Mouse (Mus musculus): ENCODE data around the gene Trnt1. TPM values are rescaled to one million over a fixed set of nuclear protein-coding genes. Genes with fewer than 3 reads are reported as not detected.

The Trnt1 gene
- polyA plus RNA-seq, 1 experiment from 2014 or later: 59.2 TPM

DNA sequence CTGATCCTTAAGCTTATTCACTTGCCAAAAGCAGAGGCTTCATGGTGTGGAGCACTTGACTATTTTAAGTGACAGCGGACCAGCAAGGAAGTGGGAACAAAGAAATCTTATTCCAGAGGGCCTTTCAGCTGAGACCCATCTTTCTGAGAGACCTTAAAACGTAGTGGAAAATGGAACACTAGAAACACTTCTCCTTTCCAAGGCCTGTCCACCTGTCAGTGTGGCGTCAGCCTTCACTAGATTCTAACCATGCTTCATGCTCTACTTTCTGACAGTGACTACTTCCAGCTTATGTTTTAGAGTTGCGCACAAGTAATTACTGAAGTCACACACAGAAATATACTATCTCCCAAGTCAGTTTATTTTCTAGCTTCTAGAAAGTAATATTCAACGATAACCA is 23.6 kb downstream of the Trnt1 start:
- Histone ChIP-seq H3K36me3 (peaks cover 54% of the 10 kb centered on the region), H3K27me3 (replicated peaks) (no peaks in the 10 kb centered on the region), H3K4me1 (0 out of 2 replicates have a peak, but pooled peaks cover 2% of the 10 kb centered on the region), H3K4me3 (no peak overlapping the region), H3K9me3 (replicated peaks) (no peaks in the 10 kb centered on the region), H3K4me2 (no peak overlapping the region), H3K9ac (no peak overlapping the region), H3K27ac (no peak overlapping the region)
- WGBS (ENCODE audit: insufficient replicate concordance): 85% methylated on average over 5 of the region's 5 CpGs
- ATAC-seq: no peak

DNA sequence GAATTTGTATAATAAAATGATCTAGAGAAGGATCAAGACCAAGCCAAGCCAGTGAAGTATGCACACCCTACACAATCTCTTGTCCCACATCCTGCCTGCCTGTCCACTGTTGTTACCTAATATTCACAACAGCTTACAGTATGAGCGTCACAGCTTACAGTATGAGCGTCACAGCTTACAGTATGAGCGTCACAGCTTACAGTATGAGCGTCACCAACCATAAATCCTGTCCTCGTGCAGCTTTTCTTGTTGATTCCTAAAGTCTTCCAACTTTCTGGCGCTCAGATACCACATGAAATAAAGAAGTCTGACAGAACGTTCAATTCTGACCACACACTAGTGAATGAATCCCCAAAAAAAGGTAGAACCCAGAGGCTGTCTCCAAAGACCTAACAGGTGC is 24.2 kb downstream of the Trnt1 start:
- ATAC-seq: no peak
- Histone ChIP-seq H3K27me3 (replicated peaks) (no peaks in the 10 kb centered on the region), H3K4me3 (no peak overlapping the region), H3K4me2 (no peak overlapping the region), H3K9me3 (replicated peaks) (no peaks in the 10 kb centered on the region), H3K36me3 (peaks cover 49% of the 10 kb centered on the region), H3K27ac (no peak overlapping the region), H3K4me1 (0 out of 2 replicates have a peak, but pooled peaks cover 2% of the 10 kb centered on the region), H3K9ac (no peak overlapping the region)
- 84% methylated on average over 7 of the region's 7 CpGs for WGBS (ENCODE audit: insufficient replicate concordance)

DNA sequence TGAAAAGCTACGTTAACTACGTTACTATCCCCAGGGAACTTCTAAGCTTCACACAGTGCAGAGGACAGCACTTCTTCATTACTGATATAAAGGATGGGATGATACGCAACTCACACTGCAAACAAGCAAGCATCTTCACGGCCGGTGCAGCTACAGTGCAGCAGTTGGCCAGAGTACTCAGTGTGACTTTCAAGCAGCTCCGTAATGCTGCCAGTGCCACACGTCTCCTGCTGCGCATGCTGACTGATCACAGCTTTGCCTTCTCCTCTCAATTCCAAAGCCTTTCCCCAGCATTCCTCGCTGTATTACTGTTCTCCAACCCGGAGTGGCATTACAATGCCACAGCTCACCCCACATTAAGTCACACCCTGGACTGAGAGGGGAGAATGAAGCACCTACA is 24.7 kb downstream of the Trnt1 start:
- 87% methylated on average over 10 of the region's 10 CpGs for WGBS (ENCODE audit: insufficient replicate concordance)
- ATAC-seq: no peak
- H3K4me2 ChIP-seq: no peak overlapping the region

DNA sequence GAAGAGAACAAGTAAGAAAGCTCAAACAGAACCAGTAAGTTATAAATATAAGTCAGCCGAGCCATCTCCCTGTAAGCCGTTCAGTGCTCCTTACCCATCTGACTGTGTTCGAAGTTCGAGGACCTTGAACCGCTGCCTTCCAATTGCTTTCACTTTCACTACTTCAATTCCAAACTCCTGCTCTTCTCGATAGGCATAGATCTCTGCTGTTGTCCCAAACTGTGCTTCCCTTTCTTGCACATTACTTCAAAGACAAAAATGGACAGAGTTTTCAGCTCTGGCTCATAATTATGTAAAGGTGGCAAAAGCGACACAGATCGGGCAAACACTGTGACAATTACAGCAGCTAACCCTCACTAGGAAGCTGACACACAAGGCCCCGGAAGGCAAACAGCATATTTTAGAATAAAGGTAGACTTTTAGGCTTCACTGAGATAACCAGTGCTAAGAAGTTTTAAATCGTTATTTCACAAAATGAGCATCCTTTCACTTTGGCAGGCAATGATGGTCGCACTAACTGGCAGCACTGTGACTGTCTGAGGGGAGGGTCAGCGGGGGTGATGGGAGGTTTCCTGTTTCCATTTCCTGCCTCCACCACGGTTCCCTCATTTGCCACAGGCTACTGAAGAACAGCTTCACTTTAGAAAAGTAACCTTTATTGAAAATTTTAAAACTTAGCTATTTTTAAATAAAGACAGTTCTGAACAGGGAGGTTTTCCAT is 25.3 kb downstream of the Trnt1 start:
- 66% methylated on average over 13 of the region's 13 CpGs for WGBS (ENCODE audit: insufficient replicate concordance)
- Histone ChIP-seq H3K9me3 (replicated peaks) (no peaks in the 10 kb centered on the region), H3K4me2 (no peak overlapping the region), H3K36me3 (peaks cover 39% of the 10 kb centered on the region), H3K27ac (no peak overlapping the region), H3K4me3 (no peak overlapping the region), H3K27me3 (replicated peaks) (no peaks in the 10 kb centered on the region), H3K9ac (no peak overlapping the region), H3K4me1 (peaks cover 14% of the 10 kb centered on the region)
- ATAC-seq: no peak

More for the DNA sequence above, 24.7 kb downstream of the Trnt1 start:
- H3K9ac ChIP-seq: no peak overlapping the region
- H3K27ac ChIP-seq: no peak overlapping the region
- no peaks in the 10 kb centered on the region for H3K9me3 ChIP-seq (replicated peaks)
- H3K4me3 ChIP-seq: no peak overlapping the region
- H3K4me1 ChIP-seq: peaks cover 7% of the 10 kb centered on the region
- peaks cover 45% of the 10 kb centered on the region for H3K36me3 ChIP-seq
- H3K27me3 ChIP-seq (replicated peaks): no peaks in the 10 kb centered on the region

DNA sequence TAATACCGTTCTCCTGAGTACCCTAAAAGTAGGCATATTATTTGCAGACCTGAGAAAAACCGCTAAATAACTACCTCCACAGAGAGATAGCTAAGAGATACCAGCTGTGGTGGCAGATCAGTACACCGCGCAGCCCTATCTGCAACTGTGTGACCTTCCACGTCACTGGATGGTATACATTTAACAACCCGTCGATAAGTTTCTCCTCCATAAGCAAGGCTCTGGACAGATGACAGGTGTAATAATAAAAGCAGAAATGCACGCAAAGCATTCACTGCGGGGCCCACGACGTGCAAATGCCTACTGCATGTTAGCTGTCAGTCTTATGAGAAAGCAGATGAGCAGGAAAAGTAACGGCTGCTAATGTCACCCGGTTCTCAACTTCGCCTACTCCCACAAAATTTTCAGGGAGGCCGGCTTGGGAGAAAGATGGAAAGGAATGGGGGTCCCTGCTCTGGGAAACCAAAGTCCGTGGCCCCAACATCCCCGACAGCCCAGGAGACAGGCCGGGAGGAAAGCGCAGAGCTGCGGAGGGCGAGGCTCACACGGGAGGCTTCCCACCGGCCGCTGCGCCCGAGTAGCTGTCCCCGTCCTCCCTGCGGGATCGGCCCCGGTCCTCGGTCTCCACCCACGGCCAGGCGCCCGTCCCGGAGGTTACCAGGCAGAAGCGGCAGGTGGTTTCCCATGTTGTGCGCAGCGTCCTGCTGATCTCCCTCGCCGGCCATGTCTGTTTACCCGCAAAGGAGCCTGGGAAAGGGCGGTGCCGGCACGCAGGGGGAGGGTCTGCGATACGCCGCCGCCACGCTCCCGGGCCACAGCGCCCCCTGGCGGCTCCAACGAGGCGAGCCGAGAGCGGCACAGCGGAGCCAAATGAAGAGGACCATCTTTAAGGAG is 30.7 kb downstream of the Trnt1 start, which contains the start of gene Crbn:
Gene Crbn, minus strand, starts transcription at position 745 of the 894 bp plus-strand sequence.
- Histone ChIP-seq H3K4me3 (peak within 1 kb of the TSS; percentile 93), H3K9ac (peak within 1 kb of the TSS; percentile 84), H3K4me1 (peaks cover 14% of the 10 kb centered on the region), H3K4me2 (peak within 1 kb of the TSS; percentile 82), H3K27ac (peak within 1 kb of the TSS; percentile 67), H3K9me3 (replicated peaks) (no peaks in the 10 kb centered on the region), H3K27me3 (replicated peaks) (no peaks in the 10 kb centered on the region), H3K36me3 (peaks cover 7% of the 10 kb centered on the region)
- WGBS (ENCODE audit: insufficient replicate concordance): 2% methylated on average over 57 of the region's 57 CpGs
- peak; percentile 92 for ATAC-seq

DNA sequence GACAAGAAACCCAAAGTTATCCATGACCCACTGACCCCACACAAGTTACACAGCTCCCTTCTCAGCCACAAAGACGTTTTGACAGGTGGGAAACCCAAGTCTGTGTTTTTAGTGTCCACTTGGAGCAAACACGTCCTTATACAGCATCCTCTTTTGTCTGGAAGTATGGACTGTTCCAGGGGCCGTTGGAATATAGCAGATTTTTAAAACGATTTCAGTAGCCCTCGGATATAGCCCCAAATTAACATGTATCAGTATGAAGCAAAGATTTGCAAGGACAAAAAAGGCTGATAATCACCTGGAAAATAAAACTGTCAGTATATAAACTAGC is 31.3 kb downstream of the Trnt1 start:
- ATAC-seq: no peak; the same call in 1 of the 2 replicates
- 42% methylated on average over 5 of the region's 5 CpGs for WGBS (ENCODE audit: insufficient replicate concordance)
- Histone ChIP-seq H3K9me3 (replicated peaks) (no peaks in the 10 kb centered on the region), H3K9ac (peak overlapping the region; percentile 84; the same call in 1 of the 2 replicates), H3K27me3 (replicated peaks) (no peaks in the 10 kb centered on the region), H3K4me2 (peak overlapping the region; percentile 82), H3K27ac (no peak overlapping the region), H3K4me1 (peaks cover 14% of the 10 kb centered on the region), H3K36me3 (peaks cover 2% of the 10 kb centered on the region; the same call in 1 of the 2 replicates), H3K4me3 (peak overlapping the region; percentile 93)

DNA sequence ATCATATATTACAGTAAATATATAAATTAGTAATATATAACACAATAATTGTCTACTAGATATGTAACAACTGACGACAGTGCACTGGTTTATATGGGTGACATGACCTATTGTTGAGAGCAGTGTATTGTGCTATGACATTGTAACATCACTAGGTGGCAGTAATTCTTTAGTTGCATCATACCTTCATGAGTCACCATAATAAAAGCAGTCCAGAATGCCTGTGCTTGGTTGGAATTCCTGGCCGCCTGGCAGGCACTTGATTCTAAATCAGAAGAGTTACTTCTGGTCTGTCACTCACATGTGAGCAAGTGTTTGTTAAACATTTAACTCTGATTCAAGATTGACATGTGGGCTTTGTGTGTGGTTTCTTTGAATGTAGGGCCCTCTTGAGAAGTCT is 36.0 kb downstream of the Trnt1 start:
- 33% methylated on average over 2 of the region's 2 CpGs for WGBS (ENCODE audit: insufficient replicate concordance)
- Histone ChIP-seq H3K4me3 (no peak overlapping the region), H3K4me1 (no peaks in the 10 kb centered on the region), H3K9ac (no peak overlapping the region), H3K4me2 (no peak overlapping the region), H3K27ac (no peak overlapping the region), H3K27me3 (replicated peaks) (no peaks in the 10 kb centered on the region), H3K36me3 (no peaks in the 10 kb centered on the region), H3K9me3 (replicated peaks) (no peaks in the 10 kb centered on the region)
- no peak for ATAC-seq

DNA sequence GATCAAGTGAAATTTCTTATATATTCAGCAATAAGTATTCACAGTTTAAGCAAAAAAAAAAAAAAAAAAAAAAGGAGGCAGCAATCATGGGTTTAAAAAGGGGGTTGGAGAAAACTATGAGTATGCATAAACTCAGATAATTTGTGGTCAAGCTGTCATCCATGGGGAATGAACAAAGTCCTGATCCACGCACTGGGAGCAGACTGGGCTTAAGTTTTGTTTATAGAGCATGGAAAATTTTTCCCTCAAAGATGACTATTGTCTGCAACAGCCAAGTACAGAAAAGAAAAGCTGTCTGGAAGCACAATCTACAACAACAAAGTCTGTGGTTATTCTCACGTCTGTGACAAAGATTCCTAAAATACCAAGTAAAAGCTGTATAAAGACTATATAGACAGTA is 40.2 kb downstream of the Trnt1 start:
- Histone ChIP-seq H3K27ac (no peak overlapping the region), H3K9me3 (replicated peaks) (no peaks in the 10 kb centered on the region), H3K4me3 (no peak overlapping the region), H3K9ac (no peak overlapping the region), H3K27me3 (replicated peaks) (no peaks in the 10 kb centered on the region), H3K36me3 (no peaks in the 10 kb centered on the region), H3K4me1 (no peaks in the 10 kb centered on the region), H3K4me2 (no peak overlapping the region)
- WGBS (ENCODE audit: insufficient replicate concordance): 40% methylated on average over 2 of the region's 2 CpGs
- ATAC-seq: no peak

DNA sequence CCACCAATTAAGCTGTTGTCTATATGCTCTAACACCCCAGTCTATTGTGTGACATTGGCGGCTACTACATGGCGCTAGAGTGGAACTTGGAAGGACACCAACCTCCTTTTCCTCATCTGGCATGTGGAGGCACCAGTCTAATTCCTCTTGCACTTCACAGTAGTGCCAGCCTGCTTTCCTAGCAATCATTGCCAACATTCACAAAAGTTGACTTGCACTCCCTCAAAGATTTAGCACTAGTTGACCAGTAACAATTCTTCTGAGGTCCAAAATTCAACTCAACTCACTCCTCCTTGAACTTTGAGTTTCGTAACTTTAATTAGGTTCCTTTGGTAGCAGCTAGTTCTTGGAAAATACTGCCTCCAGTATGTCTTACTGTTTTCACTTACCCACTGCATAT is 41.8 kb downstream of the Trnt1 start:
- ATAC-seq: no peak
- H3K4me1 ChIP-seq: no peaks in the 10 kb centered on the region
- H3K9ac ChIP-seq: no peak overlapping the region
- no peak overlapping the region for H3K4me3 ChIP-seq
- no peak overlapping the region for H3K27ac ChIP-seq
- no peaks in the 10 kb centered on the region for H3K27me3 ChIP-seq (replicated peaks)
- H3K4me2 ChIP-seq: no peak overlapping the region
- no peaks in the 10 kb centered on the region for H3K36me3 ChIP-seq
- 76% methylated on average over 3 of the region's 3 CpGs for WGBS (ENCODE audit: insufficient replicate concordance)
- H3K9me3 ChIP-seq (replicated peaks): no peaks in the 10 kb centered on the region

DNA sequence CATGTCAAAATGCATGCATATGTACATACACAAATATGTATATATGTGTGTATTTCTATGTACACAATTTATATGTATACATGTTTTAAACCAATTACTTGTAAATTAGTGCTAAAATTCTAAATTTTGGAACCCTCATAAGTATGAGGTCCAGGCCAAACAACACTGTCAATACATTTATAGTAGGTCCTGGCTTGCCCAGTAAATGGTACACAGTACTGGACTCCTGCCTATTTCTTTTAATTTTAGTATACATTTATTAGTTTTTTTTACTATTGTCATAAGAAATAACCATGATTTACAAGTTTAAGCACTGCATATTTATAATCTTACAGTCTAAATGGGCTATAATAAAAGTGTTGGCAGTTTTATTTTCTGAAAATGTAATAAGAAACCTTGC is 50.3 kb downstream of the Trnt1 start:
- Histone ChIP-seq H3K4me2 (no peak overlapping the region), H3K4me1 (no peaks in the 10 kb centered on the region), H3K4me3 (no peak overlapping the region), H3K27ac (no peak overlapping the region), H3K9ac (no peak overlapping the region), H3K27me3 (replicated peaks) (no peaks in the 10 kb centered on the region), H3K36me3 (no peaks in the 10 kb centered on the region), H3K9me3 (replicated peaks) (no peaks in the 10 kb centered on the region)
- ATAC-seq: no peak

DNA sequence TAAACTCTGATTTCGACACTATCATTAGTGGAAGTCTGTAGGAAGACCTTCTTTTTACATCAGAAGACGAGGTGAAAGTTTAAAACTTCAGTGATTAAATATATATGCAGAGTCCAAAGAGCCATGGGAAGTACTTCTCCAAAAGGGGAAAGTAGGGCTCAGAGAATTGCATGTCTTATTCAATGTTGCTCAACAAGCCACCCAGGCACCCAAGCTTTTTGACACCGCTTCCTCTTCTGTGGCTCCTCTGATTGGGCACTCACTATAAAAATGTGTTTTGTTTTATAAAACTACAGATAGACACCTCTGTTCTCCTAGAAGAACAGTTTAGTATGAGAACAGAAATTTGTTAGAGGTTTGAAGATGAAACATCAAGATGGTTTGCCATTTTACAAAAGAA is 51.0 kb downstream of the Trnt1 start:
- Histone ChIP-seq H3K4me2 (no peak overlapping the region), H3K9ac (no peak overlapping the region), H3K9me3 (replicated peaks) (no peaks in the 10 kb centered on the region), H3K27ac (no peak overlapping the region), H3K4me3 (no peak overlapping the region), H3K36me3 (no peaks in the 10 kb centered on the region), H3K27me3 (replicated peaks) (no peaks in the 10 kb centered on the region), H3K4me1 (no peaks in the 10 kb centered on the region)
- ATAC-seq: no peak
- 52% methylated on average over 3 of the region's 3 CpGs for WGBS (ENCODE audit: insufficient replicate concordance)

DNA sequence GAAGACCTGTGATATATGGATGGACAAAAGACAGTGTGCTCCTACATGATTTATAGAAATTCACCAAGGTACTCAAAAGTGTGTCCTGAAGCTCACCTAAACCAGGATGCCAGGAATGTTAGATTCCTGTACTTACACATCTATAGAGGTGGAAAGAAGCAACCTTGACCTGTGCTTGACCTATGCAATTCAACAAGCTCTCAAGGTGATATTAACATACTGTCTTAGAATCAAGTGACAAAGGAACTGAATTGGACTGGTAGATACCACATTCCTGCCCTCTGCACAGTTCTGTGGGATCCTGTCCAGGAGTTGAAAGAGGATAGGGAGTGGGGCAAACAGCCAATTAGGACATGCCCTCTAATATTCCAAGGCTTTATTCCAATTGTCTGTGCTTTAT is 51.6 kb downstream of the Trnt1 start:
- Histone ChIP-seq H3K27me3 (replicated peaks) (no peaks in the 10 kb centered on the region), H3K9me3 (replicated peaks) (no peaks in the 10 kb centered on the region), H3K4me2 (no peak overlapping the region), H3K4me3 (no peak overlapping the region), H3K36me3 (no peaks in the 10 kb centered on the region), H3K27ac (no peak overlapping the region), H3K9ac (no peak overlapping the region), H3K4me1 (no peaks in the 10 kb centered on the region)
- ATAC-seq: no peak
